Comparison of ENCODE assay signal across 8 mouse cellular contexts in the genomic region with DNA sequence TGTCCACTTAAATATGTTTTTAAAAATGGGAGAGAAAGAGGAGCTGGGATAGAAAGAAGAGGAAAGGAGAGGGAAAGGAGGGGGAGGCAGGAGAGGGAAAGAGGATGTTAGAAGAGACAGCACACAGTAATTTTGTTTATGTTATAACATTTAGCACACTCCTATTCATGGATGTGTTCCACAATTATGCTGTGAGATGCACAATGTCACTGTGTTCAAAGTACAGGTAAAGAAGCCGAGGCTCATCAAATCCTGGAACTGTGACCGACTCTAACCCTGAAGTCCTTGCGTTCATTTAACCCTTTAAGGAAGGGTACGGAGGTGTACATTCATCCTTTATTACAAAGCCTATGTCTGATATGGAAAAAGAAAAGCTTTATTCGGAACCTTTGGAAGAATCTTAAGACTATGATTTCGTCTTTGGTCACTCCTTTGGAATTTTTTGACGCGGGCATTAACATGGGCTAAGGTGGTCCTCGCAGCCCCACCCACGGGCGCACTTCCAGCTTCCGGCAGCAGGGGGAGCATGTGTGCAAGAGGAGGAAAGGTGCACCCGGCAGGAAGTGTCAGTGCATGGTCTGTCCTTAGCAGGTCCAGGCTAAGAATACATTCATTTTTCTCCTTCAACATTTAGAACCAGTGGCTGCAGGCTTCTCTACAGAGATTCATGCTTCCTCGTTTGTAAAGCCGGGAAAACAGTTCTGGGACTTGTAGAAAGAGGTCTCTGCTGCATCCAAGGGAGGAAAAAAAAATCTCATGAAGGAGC.
DNase-seq lines count a peak whose midpoint lies in the region; ATAC-seq and TF ChIP-seq lines count a peak whose summit lies in the region.

No protein-coding gene starts in this region.

- no peak overlapping the region for H3K9ac ChIP-seq in heart, embryonic 12.5 days
- no peak overlapping the region for H3K9ac ChIP-seq in kidney, postnatal 0 days (ENCODE audit: low read depth, low read length)
- peak overlapping the region; percentile 72 for H3K9ac ChIP-seq in liver, embryonic 12.5 days
- no peak overlapping the region for H3K9ac ChIP-seq in stomach, embryonic 14.5 days (replicated peaks; ENCODE audit: low read depth, low read length)

- no peaks in the 10 kb centered on the region for H3K27me3 ChIP-seq in C2C12 (ENCODE audit: control insufficient read depth, insufficient read depth, insufficient read length)
- H3K27me3 ChIP-seq in heart, embryonic 12.5 days (replicated peaks), result no peaks in the 10 kb centered on the region
- H3K27me3 ChIP-seq in kidney, postnatal 0 days (ENCODE audit: insufficient read depth, low read length), result no peaks in the 10 kb centered on the region
- no peaks in the 10 kb centered on the region for H3K27me3 ChIP-seq in liver, embryonic 12.5 days (replicated peaks)
- no peaks in the 10 kb centered on the region for H3K27me3 ChIP-seq in stomach, embryonic 14.5 days (ENCODE audit: control insufficient read depth, insufficient read depth, low read length)

- H3K9me3 ChIP-seq in heart, embryonic 12.5 days (replicated peaks), result no peaks in the 10 kb centered on the region
- H3K9me3 ChIP-seq in kidney, postnatal 0 days (replicated peaks; ENCODE audit: low read length), result no peaks in the 10 kb centered on the region
- H3K9me3 ChIP-seq in liver, embryonic 12.5 days (replicated peaks), result no peaks in the 10 kb centered on the region
- H3K9me3 ChIP-seq in stomach, embryonic 14.5 days (ENCODE audit: control insufficient read depth, low read depth, low read length), result no peaks in the 10 kb centered on the region

- no peak overlapping the region for H3ac ChIP-seq in C2C12 (ENCODE audit: control insufficient read depth, insufficient read length, low read depth)

- H3K79me2 ChIP-seq in C2C12 (ENCODE audit: control insufficient read depth, insufficient read depth), result no peaks in the 10 kb centered on the region

- H3K4me1 ChIP-seq in heart, embryonic 12.5 days (replicated peaks), result peaks cover 28% of the 10 kb centered on the region
- H3K4me1 ChIP-seq in kidney, postnatal 0 days (replicated peaks; ENCODE audit: insufficient read depth, low read length), result peaks cover 13% of the 10 kb centered on the region; the same call in 1 of the 2 replicates
- peaks cover 61% of the 10 kb centered on the region for H3K4me1 ChIP-seq in liver, embryonic 12.5 days
- H3K4me1 ChIP-seq in stomach, embryonic 14.5 days (ENCODE audit: control insufficient read depth, insufficient read depth, low read length), result peaks cover 22% of the 10 kb centered on the region; the same call in 1 of the 2 replicates

- H3K36me3 ChIP-seq in C2C12 (ENCODE audit: control insufficient read depth, insufficient read depth), result no peaks in the 10 kb centered on the region
- no peaks in the 10 kb centered on the region for H3K36me3 ChIP-seq in heart, embryonic 12.5 days
- no peaks in the 10 kb centered on the region for H3K36me3 ChIP-seq in kidney, postnatal 0 days (ENCODE audit: insufficient read depth, low read length)
- no peaks in the 10 kb centered on the region for H3K36me3 ChIP-seq in liver, embryonic 12.5 days
- H3K36me3 ChIP-seq in stomach, embryonic 14.5 days (ENCODE audit: control insufficient read depth, insufficient read depth, low read length), result no peaks in the 10 kb centered on the region

- WGBS in heart, embryonic 12.5 days, result 2% methylated on average over 15 of the region's 15 CpGs
- WGBS in kidney, postnatal 0 days, result 1% methylated on average over 15 of the region's 15 CpGs
- 1% methylated on average over 15 of the region's 15 CpGs for WGBS in liver, embryonic 12.5 days (ENCODE audit: insufficient replicate concordance)
- 2% methylated on average over 15 of the region's 15 CpGs for whole genome bisulfite sequencing in stomach, embryonic 14.5 days

- ATAC-seq in erythroblast, adult 5-6 weeks (replicated peaks; ENCODE audit: low FRiP score, poor library complexity, severe bottlenecking), result peak; percentile 81
- ATAC-seq in heart, embryonic 12.5 days (ENCODE audit: insufficient number of reproducible peaks, low FRiP score), result peak; percentile 68
- peak; percentile 71 for ATAC-seq in kidney, postnatal 0 days (replicated peaks; ENCODE audit: low FRiP score, low read depth)
- peak; percentile 60 for ATAC-seq in liver, embryonic 12.5 days
- no peak for ATAC-seq in stomach, embryonic 14.5 days (ENCODE audit: insufficient number of reproducible peaks, insufficient read depth, low FRiP score, low read depth)

- H3K79me3 ChIP-seq in C2C12 (ENCODE audit: low read depth), result no peaks in the 10 kb centered on the region

- H3K27ac ChIP-seq in heart, embryonic 12.5 days (ENCODE audit: poor library complexity, severe bottlenecking), result peak overlapping the region; percentile 78
- H3K27ac ChIP-seq in kidney, postnatal 0 days, result peak overlapping the region; percentile 89
- H3K27ac ChIP-seq in liver, embryonic 12.5 days, result peak overlapping the region; percentile 88
- H3K27ac ChIP-seq in stomach, embryonic 14.5 days (ENCODE audit: low read length), result peak overlapping the region; percentile 86

- TF ChIP-seq CTCF in C2C12 (IDR thresholded peaks at IDR 0.05; ENCODE audit: control insufficient read depth, insufficient read depth, insufficient read length), result peak; percentile 91
- peak; percentile 97 for TF ChIP-seq CTCF in kidney, postnatal 0 days (IDR thresholded peaks at IDR 0.05; ENCODE audit: low read depth)

- peak overlapping the region; percentile 67 for H3K4me2 ChIP-seq in heart, embryonic 12.5 days
- H3K4me2 ChIP-seq in kidney, postnatal 0 days (ENCODE audit: low read length), result peak overlapping the region; percentile 58
- H3K4me2 ChIP-seq in liver, embryonic 12.5 days, result peak overlapping the region; percentile 84
- peak overlapping the region; percentile 50 for H3K4me2 ChIP-seq in stomach, embryonic 14.5 days (replicated peaks; ENCODE audit: low read depth, low read length)

- H3K4me3 ChIP-seq in C2C12 (ENCODE audit: insufficient read depth, poor library complexity, severe bottlenecking), result no peak overlapping the region
- H3K4me3 ChIP-seq in heart, embryonic 12.5 days, result peak overlapping the region; percentile 44
- H3K4me3 ChIP-seq in kidney, postnatal 0 days (replicated peaks; ENCODE audit: low read depth, low read length), result peak overlapping the region; percentile 19
- H3K4me3 ChIP-seq in liver, embryonic 12.5 days, result peak overlapping the region; percentile 50
- peak overlapping the region; percentile 15 for H3K4me3 ChIP-seq in stomach, embryonic 14.5 days (ENCODE audit: low read depth, low read length)

- peak; percentile 72 for DNase-seq in brain, adult 2 months (ENCODE audit: low read depth, low spot score)
- DNase-seq in kidney, postnatal 0 days (ENCODE audit: low spot score), result peak; percentile 90
- peak; percentile 83 to 87 for DNase-seq in natural killer cell, adult 2 months (ENCODE audit: low spot score in 2 of 2)

TF ChIP-seq in C2C12, 6 proteins besides CTCF, POLR2A, EP300 and RAD21:
- TF ChIP-seq MYOD1 (IDR thresholded peaks at IDR 0.05; ENCODE audit: control insufficient read depth, insufficient read length, low read depth) (no peak), FOSL1 (IDR thresholded peaks at IDR 0.05; ENCODE audit: insufficient read depth, low read length, poor library complexity, severe bottlenecking) (no peak), CEBPB (IDR thresholded peaks at IDR 0.05; ENCODE audit: low read depth) (no peak), MYOG (IDR thresholded peaks at IDR 0.05; ENCODE audit: control insufficient read depth, extremely low read depth, insufficient read length) (no peak), USF1 (IDR thresholded peaks at IDR 0.05; ENCODE audit: low read depth) (no peak), MAX (IDR thresholded peaks at IDR 0.05) (no peak)
